Mouse (Mus musculus): ENCODE results near the gene Rnf2.

DNA sequence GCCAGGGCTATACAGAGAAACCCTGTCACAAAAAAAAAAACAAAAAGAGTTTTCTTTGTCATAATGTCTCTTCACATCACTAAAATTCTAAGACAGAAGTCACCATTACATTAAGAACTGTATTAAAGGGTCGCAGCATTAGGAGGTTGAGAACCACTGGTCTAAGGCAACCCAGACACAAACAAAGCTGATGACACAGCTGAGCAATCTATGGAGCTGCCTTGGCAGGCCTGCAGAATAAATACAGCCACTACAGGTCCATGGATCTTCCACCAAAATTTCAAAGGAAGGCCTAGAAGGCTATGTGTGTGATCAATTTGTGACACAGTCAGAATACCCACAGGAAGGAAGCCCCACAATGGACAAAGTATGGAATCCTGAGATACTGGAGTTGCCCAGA lies 18.3 kb downstream of the Rnf2 start:
- TF ChIP-seq CTCF (IDR thresholded peaks at IDR 0.05; ENCODE audit: insufficient read depth, low read length) (no peak), POLR2A (IDR thresholded peaks at IDR 0.05; ENCODE audit: borderline replicate concordance, extremely low read depth, low read depth, low read length) (no peak)

All from lung, adult 2 months (tissue).